Mouse (Mus musculus): ENCODE measurements around the gene Fam131c. TPM values are rescaled to one million over a fixed set of nuclear protein-coding genes. Genes with fewer than 3 reads are reported as not detected.
A peak's percentile ranks its signal among the peaks of the same experiment; 100 is the strongest.

Gene Fam131c
- polyA plus RNA-seq, 1 experiment from 2014 or later, result not detected

GRCm38 (mm10) chr4:141334695-141335094 is 33.3 kb upstream of the Fam131c start:
- H3K9ac ChIP-seq (ENCODE audit: low read depth, low read length), result no peak overlapping the region
- no peaks in the 10 kb centered on the region for H3K4me1 ChIP-seq (ENCODE audit: control insufficient read depth, low read depth, low read length)
- no peaks in the 10 kb centered on the region for H3K36me3 ChIP-seq (ENCODE audit: control insufficient read depth, insufficient read depth)
- 57% methylated on average over 5 of the region's 5 CpGs for WGBS (ENCODE audit: insufficient replicate concordance)
- no peak overlapping the region for H3K27ac ChIP-seq (ENCODE audit: low read length)
- H3K4me3 ChIP-seq (ENCODE audit: low read depth, low read length), result no peak overlapping the region
- no peaks in the 10 kb centered on the region for H3K27me3 ChIP-seq (ENCODE audit: control insufficient read depth, insufficient read depth, low read depth, low read length)
- H3K9me3 ChIP-seq (replicated peaks; ENCODE audit: control insufficient read depth, low read length), result no peaks in the 10 kb centered on the region
- ATAC-seq (ENCODE audit: low read depth), result no peak
- H3K4me2 ChIP-seq (ENCODE audit: low read depth, low read length), result no peak overlapping the region

GRCm38 (mm10) chr4:141335263-141335796 is 32.7 kb upstream of the Fam131c start:
- H3K36me3 ChIP-seq (ENCODE audit: control insufficient read depth, insufficient read depth), result no peaks in the 10 kb centered on the region
- no peaks in the 10 kb centered on the region for H3K9me3 ChIP-seq (replicated peaks; ENCODE audit: control insufficient read depth, low read length)
- 25% methylated on average over 3 of the region's 3 CpGs for WGBS (ENCODE audit: insufficient replicate concordance)
- H3K27ac ChIP-seq (ENCODE audit: low read length), result no peak overlapping the region
- no peaks in the 10 kb centered on the region for H3K27me3 ChIP-seq (ENCODE audit: control insufficient read depth, insufficient read depth, low read depth, low read length)
- H3K9ac ChIP-seq (ENCODE audit: low read depth, low read length), result no peak overlapping the region
- ATAC-seq (ENCODE audit: low read depth), result no peak
- H3K4me1 ChIP-seq (ENCODE audit: control insufficient read depth, low read depth, low read length), result no peaks in the 10 kb centered on the region
- H3K4me2 ChIP-seq (ENCODE audit: low read depth, low read length), result no peak overlapping the region
- no peak overlapping the region for H3K4me3 ChIP-seq (ENCODE audit: low read depth, low read length)

- Histone ChIP-seq H3K4me1 (ENCODE audit: control insufficient read depth, low read depth, low read length) (no peaks in the 10 kb centered on the region), H3K36me3 (ENCODE audit: control insufficient read depth, insufficient read depth) (no peaks in the 10 kb centered on the region), H3K27ac (ENCODE audit: low read length) (no peak overlapping the region), H3K27me3 (ENCODE audit: control insufficient read depth, insufficient read depth, low read depth, low read length) (no peaks in the 10 kb centered on the region), H3K4me3 (ENCODE audit: low read depth, low read length) (no peak overlapping the region), H3K4me2 (ENCODE audit: low read depth, low read length) (no peak overlapping the region), H3K9ac (ENCODE audit: low read depth, low read length) (no peak overlapping the region), H3K9me3 (replicated peaks; ENCODE audit: control insufficient read depth, low read length) (no peaks in the 10 kb centered on the region)
- WGBS (ENCODE audit: insufficient replicate concordance), result 58% methylated on average over 6 of the region's 6 CpGs
- ATAC-seq (ENCODE audit: low read depth), result no peak
These were observed 31.8 kb upstream of the Fam131c start for GRCm38 (mm10) chr4:141336196-141336595.

- H3K9me3 ChIP-seq (replicated peaks; ENCODE audit: control insufficient read depth, low read length), result no peaks in the 10 kb centered on the region
- no peaks in the 10 kb centered on the region for H3K36me3 ChIP-seq (ENCODE audit: control insufficient read depth, insufficient read depth)
- H3K9ac ChIP-seq (ENCODE audit: low read depth, low read length), result no peak overlapping the region
- ATAC-seq (ENCODE audit: low read depth), result no peak
- no peak overlapping the region for H3K4me2 ChIP-seq (ENCODE audit: low read depth, low read length)
- H3K27me3 ChIP-seq (ENCODE audit: control insufficient read depth, insufficient read depth, low read depth, low read length), result no peaks in the 10 kb centered on the region
- WGBS (ENCODE audit: insufficient replicate concordance), result 42% methylated on average over 6 of the region's 6 CpGs
- H3K4me3 ChIP-seq (ENCODE audit: low read depth, low read length), result no peak overlapping the region
- H3K27ac ChIP-seq (ENCODE audit: low read length), result no peak overlapping the region
- H3K4me1 ChIP-seq (ENCODE audit: control insufficient read depth, low read depth, low read length), result no peaks in the 10 kb centered on the region
These were observed 30.0 kb upstream of the Fam131c start for GRCm38 (mm10) chr4:141337986-141338385.

GRCm38 (mm10) chr4:141338853-141339252 is 29.2 kb upstream of the Fam131c start:
- ATAC-seq (ENCODE audit: low read depth), result no peak
- H3K4me1 ChIP-seq (ENCODE audit: control insufficient read depth, low read depth, low read length), result no peaks in the 10 kb centered on the region
- no peak overlapping the region for H3K9ac ChIP-seq (ENCODE audit: low read depth, low read length)
- H3K4me3 ChIP-seq (ENCODE audit: low read depth, low read length), result no peak overlapping the region
- H3K27ac ChIP-seq (ENCODE audit: low read length), result no peak overlapping the region
- no peak overlapping the region for H3K4me2 ChIP-seq (ENCODE audit: low read depth, low read length)
- H3K27me3 ChIP-seq (ENCODE audit: control insufficient read depth, insufficient read depth, low read depth, low read length), result no peaks in the 10 kb centered on the region
- 13% methylated on average over 1 of the region's 1 CpGs for WGBS (ENCODE audit: insufficient replicate concordance)
- H3K36me3 ChIP-seq (ENCODE audit: control insufficient read depth, insufficient read depth), result no peaks in the 10 kb centered on the region
- H3K9me3 ChIP-seq (replicated peaks; ENCODE audit: control insufficient read depth, low read length), result no peaks in the 10 kb centered on the region

GRCm38 (mm10) chr4:141341477-141341876 is 26.5 kb upstream of the Fam131c start:
- Histone ChIP-seq H3K9me3 (replicated peaks; ENCODE audit: control insufficient read depth, low read length) (no peaks in the 10 kb centered on the region), H3K27ac (ENCODE audit: low read length) (no peak overlapping the region), H3K36me3 (ENCODE audit: control insufficient read depth, insufficient read depth) (no peaks in the 10 kb centered on the region), H3K4me1 (ENCODE audit: control insufficient read depth, low read depth, low read length) (no peaks in the 10 kb centered on the region), H3K4me3 (ENCODE audit: low read depth, low read length) (no peak overlapping the region), H3K4me2 (ENCODE audit: low read depth, low read length) (no peak overlapping the region), H3K9ac (ENCODE audit: low read depth, low read length) (no peak overlapping the region), H3K27me3 (ENCODE audit: control insufficient read depth, insufficient read depth, low read depth, low read length) (no peaks in the 10 kb centered on the region)
- ATAC-seq (ENCODE audit: low read depth), result no peak
- WGBS (ENCODE audit: insufficient replicate concordance), result 45% methylated on average over 7 of the region's 7 CpGs

GRCm38 (mm10) chr4:141343515-141343914 is 24.5 kb upstream of the Fam131c start:
- Histone ChIP-seq H3K9ac (ENCODE audit: low read depth, low read length) (no peak overlapping the region), H3K27me3 (ENCODE audit: control insufficient read depth, insufficient read depth, low read depth, low read length) (no peaks in the 10 kb centered on the region), H3K9me3 (replicated peaks; ENCODE audit: control insufficient read depth, low read length) (no peaks in the 10 kb centered on the region), H3K27ac (ENCODE audit: low read length) (no peak overlapping the region), H3K4me2 (ENCODE audit: low read depth, low read length) (no peak overlapping the region), H3K36me3 (ENCODE audit: control insufficient read depth, insufficient read depth) (no peaks in the 10 kb centered on the region), H3K4me3 (ENCODE audit: low read depth, low read length) (no peak overlapping the region), H3K4me1 (ENCODE audit: control insufficient read depth, low read depth, low read length) (peaks cover 4% of the 10 kb centered on the region; the same call in 1 of the 2 replicates)
- WGBS (ENCODE audit: insufficient replicate concordance), result 63% methylated on average over 7 of the region's 7 CpGs
- ATAC-seq (ENCODE audit: low read depth), result no peak

GRCm38 (mm10) chr4:141345219-141345618 is 22.8 kb upstream of the Fam131c start:
- Histone ChIP-seq H3K27me3 (ENCODE audit: control insufficient read depth, insufficient read depth, low read depth, low read length) (no peaks in the 10 kb centered on the region), H3K36me3 (ENCODE audit: control insufficient read depth, insufficient read depth) (no peaks in the 10 kb centered on the region), H3K4me3 (ENCODE audit: low read depth, low read length) (no peak overlapping the region), H3K4me2 (ENCODE audit: low read depth, low read length) (no peak overlapping the region), H3K27ac (ENCODE audit: low read length) (no peak overlapping the region), H3K9me3 (replicated peaks; ENCODE audit: control insufficient read depth, low read length) (no peaks in the 10 kb centered on the region), H3K9ac (ENCODE audit: low read depth, low read length) (no peak overlapping the region), H3K4me1 (ENCODE audit: control insufficient read depth, low read depth, low read length) (peaks cover 4% of the 10 kb centered on the region; the same call in 1 of the 2 replicates)
- 65% methylated on average over 12 of the region's 12 CpGs for WGBS (ENCODE audit: insufficient replicate concordance)
- ATAC-seq (ENCODE audit: low read depth), result no peak

- Histone ChIP-seq H3K9me3 (replicated peaks; ENCODE audit: control insufficient read depth, low read length) (no peaks in the 10 kb centered on the region), H3K4me1 (ENCODE audit: control insufficient read depth, low read depth, low read length) (peaks cover 4% of the 10 kb centered on the region; the same call in 1 of the 2 replicates), H3K9ac (ENCODE audit: low read depth, low read length) (no peak overlapping the region), H3K36me3 (ENCODE audit: control insufficient read depth, insufficient read depth) (no peaks in the 10 kb centered on the region), H3K27me3 (ENCODE audit: control insufficient read depth, insufficient read depth, low read depth, low read length) (no peaks in the 10 kb centered on the region), H3K27ac (ENCODE audit: low read length) (no peak overlapping the region), H3K4me2 (ENCODE audit: low read depth, low read length) (no peak overlapping the region), H3K4me3 (ENCODE audit: low read depth, low read length) (no peak overlapping the region)
- peak; percentile 48 for ATAC-seq (ENCODE audit: low read depth)
- 21% methylated on average over 8 of the region's 8 CpGs for WGBS (ENCODE audit: insufficient replicate concordance)
These were observed 20.6 kb upstream of the Fam131c start for GRCm38 (mm10) chr4:141347365-141347797.

Data from liver, embryonic 16.5 days (tissue).